Mouse (Mus musculus) liver, embryonic 14.5 days (tissue): ENCODE measurements around the gene Ankrd27. TPM values are rescaled to one million over a fixed set of nuclear protein-coding genes. Genes with fewer than 3 reads are reported as not detected.

Source experiments
- ATAC-seq: fragments of 200-750 bp; cut with Nextera tagmentation; 2 replicates; pipeline ENCODE4 v1.8.0; 2017; ENCODE audit warnings: moderate number of reproducible peaks, mild to moderate bottlenecking, moderate library complexity; ENCODE audit not compliant: insufficient read depth
- DNase-seq, 3 experiments: peaks; one replicate each; pipeline ENCODE4 v3.0.0-alpha.2; 2012 to 2013; ENCODE audit warnings: low read depth in 3 of 3, low spot score in 3 of 3
- H3K27ac ChIP-seq: fragments of 300-500 bp; sonication (generic); 2 replicates; pipeline ENCODE4 v1.5.1; 2014; ENCODE audit warnings: moderate library complexity, mild to moderate bottlenecking, control low read depth, inconsistent platforms
- H3K27me3 ChIP-seq: fragments of 300-500 bp; sonication (generic); 2 replicates; pipeline ENCODE4 v1.6.1; 2014; ENCODE audit warnings: mild to moderate bottlenecking, low read length, moderate library complexity; ENCODE audit not compliant: control insufficient read depth, insufficient read depth
- H3K36me3 ChIP-seq: fragments of 300-500 bp; sonication (generic); replicated peaks from 2 replicates; pipeline ENCODE4 v1.6.1; 2014; ENCODE audit warnings: low read depth; ENCODE audit not compliant: control insufficient read depth, insufficient read depth
- H3K4me1 ChIP-seq, 2 experiments: fragments of 200-500 bp in 1 of 2; fragments of 300-500 bp in 1 of 2; sonication (generic) in 1 of 2; replicated peaks; 2 replicates each; pipeline ENCODE4 v1.6.1; 2012 to 2014; ENCODE audit warnings: antibody characterized with exemption in 1 of 2, inconsistent platforms in 1 of 2, low read length in 1 of 2; ENCODE audit not compliant: control insufficient read depth in 2 of 2, insufficient read depth in 2 of 2
- H3K4me2 ChIP-seq: fragments of 300-500 bp; sonication (generic); 2 replicates; pipeline ENCODE4 v1.6.1; 2014; ENCODE audit warnings: low read depth, mild to moderate bottlenecking, control low read depth, moderate library complexity
- H3K4me3 ChIP-seq, 2 experiments: fragments of 200-500 bp in 1 of 2; fragments of 300-500 bp in 1 of 2; sonication (generic) in 1 of 2; 2 replicates each; pipeline ENCODE4 v1.5.1; 2012 to 2014; ENCODE audit warnings: low read depth in 2 of 2, low read length in 2 of 2, mild to moderate bottlenecking in 2 of 2, control low read depth in 1 of 2, inconsistent platforms in 1 of 2, moderate library complexity in 1 of 2; ENCODE audit not compliant: insufficient read depth in 1 of 2
- H3K9ac ChIP-seq: fragments of 300-500 bp; sonication (generic); replicated peaks from 2 replicates; pipeline ENCODE4 v1.6.1; 2014; ENCODE audit warnings: mild to moderate bottlenecking, control low read depth, moderate library complexity
- H3K9me3 ChIP-seq: fragments of 300-500 bp; sonication (generic); 2 replicates; pipeline ENCODE4 v1.6.1; 2016; ENCODE audit warnings: low read length, mixed read lengths; ENCODE audit not compliant: control insufficient read depth
- CTCF ChIP-seq: IDR thresholded peaks from 2 replicates; pipeline ENCODE4 v1.5.1; 2016; ENCODE audit warnings: antibody characterized with exemption, low read depth, control low read depth
- EP300 ChIP-seq: IDR thresholded peaks from 2 replicates; pipeline ENCODE4 v1.6.1; 2016; ENCODE audit warnings: antibody characterized with exemption, low read depth
- WGBS: fragments of 180-500 bp; shearing (Covaris S2); extraction: QIAGEN DNeasy Blood & Tissue Kit; methylation state at CpG from one replicate; pipeline ENCODE4 v1.1.7; 2014; ENCODE audit not compliant: insufficient replicate concordance; 5-methylcytosine and 5-hydroxymethylcytosine counted together
- polyA plus RNA-seq, 2 experiments: library from polyadenylated mRNA; depleted of rRNA in 1 of 2; stranded (reverse) in 1 of 2; unstranded in 1 of 2; fragments of >200 nt; fragmentation: Nextera tagmentation in 1 of 2; extraction: Ambion mirVana in 1 of 2; gene quantifications; 2 replicates each; pipeline versions ENCODE4 v1.2.1 to v1.2.3; 2012 to 2014

Gene Ankrd27
- polyA plus RNA-seq, 2 experiments, result 13.5 to 20.9 TPM

DNA sequence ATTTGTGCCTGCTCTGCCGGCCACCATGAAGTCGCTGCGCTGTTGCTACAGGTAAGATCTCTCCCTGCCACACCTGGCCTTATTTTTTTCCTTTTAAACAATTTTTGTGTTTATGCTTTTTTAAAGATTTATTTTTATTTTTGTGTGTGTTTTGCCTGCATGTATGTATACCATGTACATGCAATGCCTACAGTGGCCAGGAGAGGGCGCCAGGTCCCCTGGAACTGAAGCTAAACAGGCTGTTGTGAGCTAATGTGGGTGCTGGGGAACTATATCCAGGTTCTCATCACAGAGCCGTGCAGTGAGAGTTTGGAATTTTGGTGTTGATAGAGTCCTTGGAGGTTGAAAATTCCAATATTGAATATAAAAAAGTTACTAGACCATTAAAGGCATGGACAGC, 42.5 kb downstream of the Ankrd27 start:
- Histone ChIP-seq H3K4me1 (no peaks in the 10 kb centered on the region), H3K9ac (no peak overlapping the region), H3K4me2 (no peak overlapping the region), H3K27me3 (no peaks in the 10 kb centered on the region), H3K9me3 (no peaks in the 10 kb centered on the region), H3K4me3 (no peak overlapping the region), H3K36me3 (peaks cover 28% of the 10 kb centered on the region), H3K27ac (no peak overlapping the region)
- ATAC-seq (no peak), DNase-seq (peak in 1 of 3 experiments; percentile 10)
- peak; percentile 92 for TF ChIP-seq CTCF
- TF ChIP-seq EP300, result no peak
- WGBS, result 63% methylated on average over 5 of the region's 5 CpGs

DNA sequence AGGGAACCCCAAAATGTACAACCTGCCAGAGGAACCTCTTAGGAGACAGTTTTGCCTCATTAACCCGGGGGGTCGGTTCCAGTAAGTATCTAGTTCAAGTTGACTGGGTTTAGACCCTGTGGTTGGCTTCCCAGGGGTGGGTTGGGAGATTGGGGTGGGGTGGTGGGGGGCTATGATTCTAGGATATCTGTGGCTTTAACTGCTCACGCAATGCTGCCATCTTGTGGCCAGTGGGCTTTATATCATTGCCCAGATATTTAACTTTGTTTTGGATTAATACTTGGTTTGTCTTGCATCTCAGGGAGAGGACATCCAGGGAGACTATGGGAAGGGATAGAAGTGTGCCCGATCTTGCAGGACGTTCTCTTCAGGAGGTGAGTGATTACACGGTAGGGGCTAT, 50.2 kb downstream of the Ankrd27 start:
- Histone ChIP-seq H3K4me1 (no peaks in the 10 kb centered on the region), H3K36me3 (peaks cover 47% of the 10 kb centered on the region), H3K27ac (no peak overlapping the region), H3K9ac (no peak overlapping the region), H3K4me2 (no peak overlapping the region), H3K9me3 (no peaks in the 10 kb centered on the region), H3K4me3 (no peak overlapping the region), H3K27me3 (no peaks in the 10 kb centered on the region)
- DNase-seq (no peak), ATAC-seq (no peak)
- WGBS, result 67% methylated on average over 6 of the region's 6 CpGs
- peak; percentile 55 for TF ChIP-seq CTCF
- TF ChIP-seq EP300, result no peak

- no peak overlapping the region for H3K4me3 ChIP-seq
- no peaks in the 10 kb centered on the region for H3K27me3 ChIP-seq
- no peaks in the 10 kb centered on the region for H3K9me3 ChIP-seq
- H3K27ac ChIP-seq, result no peak overlapping the region
- WGBS, result 82% methylated on average over 9 of the region's 9 CpGs
- ATAC-seq (no peak), DNase-seq (no peak)
- H3K9ac ChIP-seq, result no peak overlapping the region
- H3K4me1 ChIP-seq, result no peaks in the 10 kb centered on the region
- TF ChIP-seq CTCF, result no peak
- TF ChIP-seq EP300, result no peak
- peaks cover 50% of the 10 kb centered on the region for H3K36me3 ChIP-seq
- no peak overlapping the region for H3K4me2 ChIP-seq
Measured at GRCm38 (mm10) chr7:35636874-35637273, 50.8 kb downstream of the Ankrd27 start.

DNA sequence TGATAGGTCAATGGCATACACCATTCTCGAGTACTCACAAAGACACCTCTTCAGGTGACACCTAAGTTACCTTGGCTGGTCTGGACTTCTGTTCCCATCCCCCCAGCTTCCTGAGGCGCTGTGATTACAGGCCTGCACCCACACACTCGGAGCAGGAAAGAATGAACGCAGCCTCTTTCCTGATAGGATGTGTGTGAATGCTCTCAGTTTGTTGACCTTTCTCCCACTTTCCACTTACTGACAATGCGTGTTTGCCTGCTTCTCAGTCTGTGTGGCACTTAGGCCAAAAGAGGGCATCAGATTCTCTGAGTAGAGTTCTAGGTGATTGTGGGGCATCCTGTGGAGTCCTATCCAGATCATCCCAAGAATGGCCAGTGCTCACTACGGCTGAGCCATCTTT, 54.0 kb downstream of the Ankrd27 start:
- DNase-seq (no peak), ATAC-seq (no peak)
- H3K9ac ChIP-seq, result no peak overlapping the region
- 70% methylated on average over 6 of the region's 6 CpGs for WGBS
- H3K4me1 ChIP-seq, result no peaks in the 10 kb centered on the region
- H3K27ac ChIP-seq, result no peak overlapping the region
- no peaks in the 10 kb centered on the region for H3K9me3 ChIP-seq
- H3K36me3 ChIP-seq, result peaks cover 42% of the 10 kb centered on the region
- no peak overlapping the region for H3K4me2 ChIP-seq
- TF ChIP-seq CTCF, result no peak
- no peak for TF ChIP-seq EP300
- no peak overlapping the region for H3K4me3 ChIP-seq
- no peaks in the 10 kb centered on the region for H3K27me3 ChIP-seq

GRCm38 (mm10) chr7:35646317-35647081, 60.5 kb downstream of the Ankrd27 start:
- peaks cover 13 to 14% of the 10 kb centered on the region in 2 experiments for H3K4me1 ChIP-seq

More at GRCm38 (mm10) chr7:35646317-35647081, 60.5 kb downstream of the Ankrd27 start:
- peaks cover 6% of the 10 kb centered on the region for H3K36me3 ChIP-seq
- no peak for DNase-seq
- peak; percentile 24; the same call in 1 of the 2 replicates for ATAC-seq
- whole genome bisulfite sequencing, result 10% methylated on average over 34 of the region's 34 CpGs
- H3K4me3 ChIP-seq, result peak overlapping the region; percentile 64 to 92
- peak overlapping the region; percentile 59 for H3K4me2 ChIP-seq
- H3K27me3 ChIP-seq, result no peaks in the 10 kb centered on the region
- no peak overlapping the region for H3K27ac ChIP-seq
- peak overlapping the region; percentile 67 for H3K9ac ChIP-seq
- H3K9me3 ChIP-seq, result no peaks in the 10 kb centered on the region
- TF ChIP-seq CTCF (no peak), EP300 (no peak)
